Mouse (Mus musculus) T-cell, adult 2 months (primary cell): ENCODE data around the gene Slc27a3.
A peak's percentile ranks its signal among the peaks of the same experiment; 100 is the strongest.

ENCODE experiments used
- DNase-seq: peaks from one replicate; pipeline ENCODE4 v3.0.0; 2022; ENCODE audit warnings: low spot score

Slc27a3 gene

GRCm38 (mm10) chr3:90391004-90391403, 1.3 kb upstream of the Slc27a3 start:
- DNase-seq: no peak

GRCm38 (mm10) chr3:90388726-90389510, 820 bp downstream of the Slc27a3 start:
- DNase-seq: no peak

GRCm38 (mm10) chr3:90388192-90388591, 1.5 kb downstream of the Slc27a3 start:
- no peak for DNase-seq

- no peak for DNase-seq
Observed at GRCm38 (mm10) chr3:90387483-90387882, 2.3 kb downstream of the Slc27a3 start.

GRCm38 (mm10) chr3:90386817-90387216, 2.9 kb downstream of the Slc27a3 start:
- DNase-seq: no peak

GRCm38 (mm10) chr3:90384851-90385375, 4.8 kb downstream of the Slc27a3 start:
- DNase-seq: no peak

GRCm38 (mm10) chr3:90383690-90384089, 6.0 kb downstream of the Slc27a3 start:
- DNase-seq: no peak

GRCm38 (mm10) chr3:90381727-90382126, 8.0 kb downstream of the Slc27a3 start:
- DNase-seq: no peak

- no peak for DNase-seq
Observed at GRCm38 (mm10) chr3:90378496-90378895, 11.2 kb downstream of the Slc27a3 start.

- DNase-seq: no peak
Observed at GRCm38 (mm10) chr3:90376247-90376585, 13.5 kb downstream of the Slc27a3 start.

- no peak for DNase-seq
Observed at GRCm38 (mm10) chr3:90375562-90376246, 14.0 kb downstream of the Slc27a3 start.

- DNase-seq: no peak
Observed at GRCm38 (mm10) chr3:90374368-90374767, 15.4 kb downstream of the Slc27a3 start.

GRCm38 (mm10) chr3:90373432-90374028, 16.2 kb downstream of the Slc27a3 start:
- peak; percentile 75 for DNase-seq

- no peak for DNase-seq
Observed at GRCm38 (mm10) chr3:90372817-90373216, 16.9 kb downstream of the Slc27a3 start.

- DNase-seq: no peak
Observed at GRCm38 (mm10) chr3:90371857-90372256, 17.9 kb downstream of the Slc27a3 start.

- DNase-seq: no peak
Observed at GRCm38 (mm10) chr3:90369041-90369440, 20.7 kb downstream of the Slc27a3 start.

- DNase-seq: no peak
Observed at GRCm38 (mm10) chr3:90367001-90367632, 22.6 kb downstream of the Slc27a3 start.

- no peak for DNase-seq
Observed at GRCm38 (mm10) chr3:90362346-90362745, 27.4 kb downstream of the Slc27a3 start.

GRCm38 (mm10) chr3:90361476-90361875, 28.3 kb downstream of the Slc27a3 start:
- no peak for DNase-seq

- DNase-seq: peak; percentile 11
Observed at GRCm38 (mm10) chr3:90359230-90359629, 30.5 kb downstream of the Slc27a3 start.

GRCm38 (mm10) chr3:90357959-90358358, 31.8 kb downstream of the Slc27a3 start:
- no peak for DNase-seq

GRCm38 (mm10) chr3:90347847-90348246, 41.9 kb downstream of the Slc27a3 start:
- no peak for DNase-seq
